Mouse (Mus musculus): ENCODE data around the gene Limd2. TPM values are rescaled to one million over a fixed set of nuclear protein-coding genes. Genes with fewer than 3 reads are reported as not detected.

Gene Limd2
- polyA plus RNA-seq, 1 experiment from 2014 or later = 84.3 TPM

- WGBS = under 1% methylated on average over 40 of the region's 44 CpGs
- Histone ChIP-seq H3K27ac (ENCODE audit: low read length) (peak overlapping the region; percentile 85), H3K4me2 (ENCODE audit: low read depth, low read length) (peak overlapping the region; percentile 72), H3K36me3 (ENCODE audit: control insufficient read depth, insufficient read depth, low read length) (0 out of 2 replicates have a peak, but pooled peaks cover 3% of the 10 kb centered on the region), H3K27me3 (replicated peaks; ENCODE audit: control insufficient read depth, insufficient read depth, low read length) (no peaks in the 10 kb centered on the region), H3K4me1 (ENCODE audit: control insufficient read depth, insufficient read depth, low read length) (peaks cover 8% of the 10 kb centered on the region), H3K4me3 (ENCODE audit: low read length) (peak overlapping the region; percentile 86), H3K9me3 (ENCODE audit: control insufficient read depth, low read length) (no peaks in the 10 kb centered on the region), H3K9ac (ENCODE audit: low read depth, low read length) (peak overlapping the region; percentile 79)
- ATAC-seq = peak; percentile 98
These were observed 32.9 kb upstream of the Limd2 start for GRCm38 (mm10) chr11:106193371-106194154.

GRCm38 (mm10) chr11:106192657-106193370 is 32.2 kb upstream of the Limd2 start:
- H3K4me1 ChIP-seq (ENCODE audit: control insufficient read depth, insufficient read depth, low read length) = peaks cover 8% of the 10 kb centered on the region
- H3K9me3 ChIP-seq (ENCODE audit: control insufficient read depth, low read length) = no peaks in the 10 kb centered on the region
- H3K27me3 ChIP-seq (replicated peaks; ENCODE audit: control insufficient read depth, insufficient read depth, low read length) = no peaks in the 10 kb centered on the region
- 9% methylated on average over 19 of the region's 19 CpGs for WGBS
- peak overlapping the region; percentile 85 for H3K27ac ChIP-seq (ENCODE audit: low read length)
- H3K4me2 ChIP-seq (ENCODE audit: low read depth, low read length) = peak overlapping the region; percentile 72
- ATAC-seq = no peak; the same call in 1 of the 2 replicates
- H3K4me3 ChIP-seq (ENCODE audit: low read length) = peak overlapping the region; percentile 86
- H3K9ac ChIP-seq (ENCODE audit: low read depth, low read length) = peak overlapping the region; percentile 79
- 0 out of 2 replicates have a peak, but pooled peaks cover 3% of the 10 kb centered on the region for H3K36me3 ChIP-seq (ENCODE audit: control insufficient read depth, insufficient read depth, low read length)

- peak overlapping the region; percentile 79; the same call in 1 of the 2 replicates for H3K9ac ChIP-seq (ENCODE audit: low read depth, low read length)
- 77% methylated on average over 5 of the region's 5 CpGs for WGBS
- peak overlapping the region; percentile 72; the same call in 1 of the 2 replicates for H3K4me2 ChIP-seq (ENCODE audit: low read depth, low read length)
These were observed 31.6 kb upstream of the Limd2 start for GRCm38 (mm10) chr11:106192241-106192640.

GRCm38 (mm10) chr11:106191716-106192115 is 31.1 kb upstream of the Limd2 start:
- Histone ChIP-seq H3K9me3 (ENCODE audit: control insufficient read depth, low read length) (no peaks in the 10 kb centered on the region), H3K36me3 (ENCODE audit: control insufficient read depth, insufficient read depth, low read length) (no peaks in the 10 kb centered on the region), H3K27ac (ENCODE audit: low read length) (no peak overlapping the region), H3K9ac (ENCODE audit: low read depth, low read length) (no peak overlapping the region), H3K4me3 (ENCODE audit: low read length) (no peak overlapping the region), H3K27me3 (replicated peaks; ENCODE audit: control insufficient read depth, insufficient read depth, low read length) (no peaks in the 10 kb centered on the region), H3K4me1 (ENCODE audit: control insufficient read depth, insufficient read depth, low read length) (peaks cover 8% of the 10 kb centered on the region), H3K4me2 (ENCODE audit: low read depth, low read length) (no peak overlapping the region)
- 96% methylated on average over 3 of the region's 3 CpGs for WGBS
- no peak for ATAC-seq

More at GRCm38 (mm10) chr11:106192241-106192640, 31.6 kb upstream of the Limd2 start:
- no peak overlapping the region for H3K27ac ChIP-seq (ENCODE audit: low read length)
- no peak for ATAC-seq
- peaks cover 8% of the 10 kb centered on the region for H3K4me1 ChIP-seq (ENCODE audit: control insufficient read depth, insufficient read depth, low read length)
- H3K36me3 ChIP-seq (ENCODE audit: control insufficient read depth, insufficient read depth, low read length) = no peaks in the 10 kb centered on the region
- H3K4me3 ChIP-seq (ENCODE audit: low read length) = peak overlapping the region; percentile 86; the same call in 1 of the 2 replicates
- H3K27me3 ChIP-seq (replicated peaks; ENCODE audit: control insufficient read depth, insufficient read depth, low read length) = no peaks in the 10 kb centered on the region
- H3K9me3 ChIP-seq (ENCODE audit: control insufficient read depth, low read length) = no peaks in the 10 kb centered on the region

- WGBS = 94% methylated on average over 4 of the region's 4 CpGs
- no peak overlapping the region for H3K4me2 ChIP-seq (ENCODE audit: low read depth, low read length)
- no peaks in the 10 kb centered on the region for H3K36me3 ChIP-seq (ENCODE audit: control insufficient read depth, insufficient read depth, low read length)
- H3K4me3 ChIP-seq (ENCODE audit: low read length) = no peak overlapping the region
- no peak overlapping the region for H3K27ac ChIP-seq (ENCODE audit: low read length)
- H3K4me1 ChIP-seq (ENCODE audit: control insufficient read depth, insufficient read depth, low read length) = peaks cover 3% of the 10 kb centered on the region; the same call in 1 of the 2 replicates
- H3K27me3 ChIP-seq (replicated peaks; ENCODE audit: control insufficient read depth, insufficient read depth, low read length) = no peaks in the 10 kb centered on the region
- H3K9me3 ChIP-seq (ENCODE audit: control insufficient read depth, low read length) = no peaks in the 10 kb centered on the region
- no peak for ATAC-seq
- no peak overlapping the region for H3K9ac ChIP-seq (ENCODE audit: low read depth, low read length)
These were observed 26.7 kb upstream of the Limd2 start for GRCm38 (mm10) chr11:106187326-106187725.

- WGBS = 90% methylated on average over 2 of the region's 2 CpGs
- Histone ChIP-seq H3K4me3 (ENCODE audit: low read length) (no peak overlapping the region), H3K9me3 (ENCODE audit: control insufficient read depth, low read length) (no peaks in the 10 kb centered on the region), H3K4me1 (ENCODE audit: control insufficient read depth, insufficient read depth, low read length) (no peaks in the 10 kb centered on the region), H3K4me2 (ENCODE audit: low read depth, low read length) (no peak overlapping the region), H3K36me3 (ENCODE audit: control insufficient read depth, insufficient read depth, low read length) (no peaks in the 10 kb centered on the region), H3K27me3 (replicated peaks; ENCODE audit: control insufficient read depth, insufficient read depth, low read length) (no peaks in the 10 kb centered on the region), H3K27ac (ENCODE audit: low read length) (no peak overlapping the region), H3K9ac (ENCODE audit: low read depth, low read length) (no peak overlapping the region)
- no peak for ATAC-seq
These were observed 19.8 kb upstream of the Limd2 start for GRCm38 (mm10) chr11:106180449-106180801.

GRCm38 (mm10) chr11:106179711-106180448 is 19.2 kb upstream of the Limd2 start:
- H3K9me3 ChIP-seq (ENCODE audit: control insufficient read depth, low read length) = no peaks in the 10 kb centered on the region
- no peaks in the 10 kb centered on the region for H3K27me3 ChIP-seq (replicated peaks; ENCODE audit: control insufficient read depth, insufficient read depth, low read length)
- H3K9ac ChIP-seq (ENCODE audit: low read depth, low read length) = no peak overlapping the region
- no peaks in the 10 kb centered on the region for H3K36me3 ChIP-seq (ENCODE audit: control insufficient read depth, insufficient read depth, low read length)
- WGBS = 72% methylated on average over 7 of the region's 7 CpGs
- no peak for ATAC-seq
- H3K4me3 ChIP-seq (ENCODE audit: low read length) = no peak overlapping the region
- no peak overlapping the region for H3K4me2 ChIP-seq (ENCODE audit: low read depth, low read length)
- no peaks in the 10 kb centered on the region for H3K4me1 ChIP-seq (ENCODE audit: control insufficient read depth, insufficient read depth, low read length)
- no peak overlapping the region for H3K27ac ChIP-seq (ENCODE audit: low read length)

- Histone ChIP-seq H3K4me3 (ENCODE audit: low read length) (no peak overlapping the region), H3K4me1 (ENCODE audit: control insufficient read depth, insufficient read depth, low read length) (no peaks in the 10 kb centered on the region), H3K9ac (ENCODE audit: low read depth, low read length) (no peak overlapping the region), H3K9me3 (ENCODE audit: control insufficient read depth, low read length) (no peaks in the 10 kb centered on the region), H3K36me3 (ENCODE audit: control insufficient read depth, insufficient read depth, low read length) (no peaks in the 10 kb centered on the region), H3K4me2 (ENCODE audit: low read depth, low read length) (no peak overlapping the region), H3K27me3 (replicated peaks; ENCODE audit: control insufficient read depth, insufficient read depth, low read length) (no peaks in the 10 kb centered on the region), H3K27ac (ENCODE audit: low read length) (no peak overlapping the region)
- no peak for ATAC-seq
- WGBS = 66% methylated on average over 5 of the region's 5 CpGs
These were observed 17.5 kb upstream of the Limd2 start for GRCm38 (mm10) chr11:106178036-106178782.

Data from intestine, embryonic 16.5 days (tissue).